Mouse (Mus musculus) CH12.LX (cell line): ENCODE data around the gene Ranbp9.

Experiments
- BHLHE40 ChIP-seq: IDR thresholded peaks from 2 replicates; pipeline ENCODE4 v1.6.1; 2011; ENCODE audit warnings: mild to moderate bottlenecking, low read depth, low read length, improper control_type of control experiment
- CTCF ChIP-seq, 2 experiments: IDR thresholded peaks in 1 of 2; conservative IDR thresholded peaks in 1 of 2; 2 replicates each; pipeline ENCODE4 v1.5.1; 2011 to 2012; ENCODE audit warnings: low read depth in 2 of 2, low read length in 2 of 2, improper control_type of control experiment in 1 of 2, inconsistent platforms in 1 of 2, mild to moderate bottlenecking in 1 of 2, moderate library complexity in 1 of 2
- SMC3 ChIP-seq: IDR thresholded peaks from 2 replicates; pipeline ENCODE4 v1.6.1; 2011; ENCODE audit warnings: low read depth, low read length, improper control_type of control experiment

- TF ChIP-seq CTCF (conservative IDR thresholded peaks at IDR 0.05 in 1 of 2, IDR thresholded peaks at IDR 0.05 in 1 of 2; ENCODE audit: low read depth in 2 of 2, low read length in 2 of 2) (no peak), BHLHE40 (no peak), SMC3 (no peak)
Measured at GRCm38 (mm10) chr13:43495645-43496044, 14.6 kb upstream of the Ranbp9 start.
